Mouse (Mus musculus) stomach, embryonic 16.5 days (tissue): ENCODE results near the gene Ndufb7. TPM values are rescaled to one million over a fixed set of nuclear protein-coding genes. Genes with fewer than 3 reads are reported as not detected.
"Not testable (repeated sequence)": the region's sequence is repeated elsewhere in the genome, so short reads cannot be mapped to it uniquely, and the experiment has no call there.

ENCODE experiments used
- ATAC-seq: fragments of 200-750 bp; cut with Nextera tagmentation; 2 replicates; pipeline ENCODE4 v1.8.0; 2017; ENCODE audit warnings: moderate number of reproducible peaks, moderate TSS enrichment; ENCODE audit not compliant: insufficient read depth, low FRiP score
- H3K27ac ChIP-seq: fragments of 300-500 bp; sonication (generic); 2 replicates; pipeline ENCODE4 v1.5.1; 2014; ENCODE audit warnings: low read length
- H3K27me3 ChIP-seq: fragments of 300-500 bp; sonication (generic); 2 replicates; pipeline ENCODE4 v1.6.1; 2014; ENCODE audit warnings: low read length, control low read depth, mixed read lengths; ENCODE audit not compliant: control insufficient read depth, insufficient read depth
- H3K36me3 ChIP-seq: fragments of 300-500 bp; sonication (generic); 2 replicates; pipeline ENCODE4 v1.6.1; 2014; ENCODE audit warnings: low read length; ENCODE audit not compliant: control insufficient read depth, insufficient read depth
- H3K4me1 ChIP-seq: fragments of 300-500 bp; sonication (generic); 2 replicates; pipeline ENCODE4 v1.6.1; 2014; ENCODE audit warnings: low read length, control low read depth, mixed read lengths; ENCODE audit not compliant: control insufficient read depth, insufficient read depth
- H3K4me2 ChIP-seq: fragments of 300-500 bp; sonication (generic); 2 replicates; pipeline ENCODE4 v1.6.1; 2014; ENCODE audit warnings: low read depth, low read length, mixed read lengths
- H3K4me3 ChIP-seq: fragments of 300-500 bp; sonication (generic); replicated peaks from 2 replicates; pipeline ENCODE4 v1.5.1; 2014; ENCODE audit warnings: mild to moderate bottlenecking, low read length
- H3K9ac ChIP-seq: fragments of 300-500 bp; sonication (generic); 2 replicates; pipeline ENCODE4 v1.6.1; 2014; ENCODE audit warnings: low read length
- H3K9me3 ChIP-seq: fragments of 300-500 bp; sonication (generic); replicated peaks from 2 replicates; pipeline ENCODE4 v1.6.1; 2016; ENCODE audit warnings: low read length, control low read depth; ENCODE audit not compliant: control insufficient read depth
- WGBS: fragments of 180-500 bp; shearing (Covaris S2); extraction: QIAGEN DNeasy Blood & Tissue Kit; methylation state at CpG from one replicate; pipeline ENCODE4 v1.1.7; 2014; 5-methylcytosine and 5-hydroxymethylcytosine counted together
- polyA plus RNA-seq: library from polyadenylated mRNA; unstranded; fragments of >200 nt; fragmentation: Nextera tagmentation; extraction: Ambion mirVana; gene quantifications from 2 replicates; pipeline ENCODE4 v1.2.1, GENCODE M21; 2015

The Ndufb7 gene
- polyA plus RNA-seq, 1 experiment from 2014 or later, result 326 TPM

DNA sequence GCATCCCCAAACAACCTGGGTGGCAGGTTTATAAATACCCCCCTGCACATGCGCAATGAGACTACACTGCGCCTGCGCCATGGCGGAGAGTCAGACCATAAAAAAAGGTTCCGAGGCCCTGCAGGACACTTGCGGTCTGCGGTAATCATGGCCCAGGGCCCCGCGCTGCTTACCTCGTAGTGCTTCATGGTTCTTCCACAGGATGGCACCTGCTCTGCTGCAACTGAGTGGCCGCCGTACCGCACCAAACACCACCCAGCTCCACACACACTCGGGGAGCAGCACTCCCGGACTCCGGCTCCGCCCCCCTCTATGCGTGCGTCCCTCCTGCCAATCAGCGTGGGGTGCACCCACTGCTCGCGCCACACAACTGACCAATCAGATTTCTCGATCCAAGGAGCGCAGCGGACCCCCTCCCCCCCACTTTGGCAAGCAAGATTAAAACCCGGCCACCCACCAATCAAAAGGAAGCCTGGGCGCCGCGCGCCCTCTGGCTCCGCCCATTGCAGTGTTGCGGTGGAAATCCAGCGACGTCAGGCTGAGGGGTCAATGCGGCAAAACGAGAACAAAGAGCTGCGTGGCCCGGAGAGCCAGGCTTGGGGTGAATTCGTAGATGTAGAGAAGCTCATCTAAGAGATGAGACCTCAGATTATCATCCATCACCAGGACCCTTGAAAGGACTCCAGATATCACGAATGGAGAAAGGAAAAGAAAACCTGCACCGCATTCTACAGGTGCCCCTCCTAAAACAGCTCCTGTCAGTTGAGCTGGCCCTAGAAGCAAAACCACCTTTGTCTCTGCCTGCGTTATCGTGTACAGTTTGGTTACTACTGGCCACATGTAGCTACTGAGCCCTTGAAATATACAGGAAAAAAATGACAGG lies 27.9 kb downstream of the Ndufb7 start:
- peak; percentile 99 for ATAC-seq
- peak overlapping the region; percentile 89 for H3K9ac ChIP-seq
- H3K9me3 ChIP-seq, result no peaks in the 10 kb centered on the region
- H3K27ac ChIP-seq, result peak overlapping the region; percentile 92
- peak overlapping the region; percentile 90 for H3K4me2 ChIP-seq
- no peaks in the 10 kb centered on the region for H3K36me3 ChIP-seq
- peak overlapping the region; percentile 88 for H3K4me3 ChIP-seq
- WGBS, result under 1% methylated on average over 43 of the region's 43 CpGs
- peaks cover 21% of the 10 kb centered on the region for H3K4me1 ChIP-seq
- H3K27me3 ChIP-seq, result no peaks in the 10 kb centered on the region

DNA sequence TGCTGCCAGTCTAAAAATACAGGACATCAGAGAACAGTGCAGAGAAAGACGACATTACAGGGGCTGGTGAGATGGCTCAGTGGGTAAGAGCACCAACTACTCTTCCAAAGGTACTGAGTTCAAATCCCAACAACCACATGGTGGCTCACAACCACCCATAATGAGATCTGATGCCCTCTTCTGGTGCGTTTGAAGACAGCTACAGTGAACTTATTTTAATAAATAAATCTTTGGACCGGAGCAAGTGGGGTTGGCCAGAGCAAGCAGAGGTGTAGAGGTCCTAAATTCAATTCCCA lies 28.5 kb downstream of the Ndufb7 start:
- peak overlapping the region; percentile 65 for H3K9ac ChIP-seq
- not testable (repeated sequence) for H3K27me3 ChIP-seq, ATAC-seq, H3K36me3 ChIP-seq, H3K9me3 ChIP-seq
- peak overlapping the region; percentile 88 for H3K4me3 ChIP-seq
- peak overlapping the region; percentile 92 for H3K27ac ChIP-seq
- peaks cover 21% of the 10 kb centered on the region for H3K4me1 ChIP-seq
- peak overlapping the region; percentile 62 for H3K4me2 ChIP-seq
- 50% methylated on average over 3 of the region's 3 CpGs for WGBS

DNA sequence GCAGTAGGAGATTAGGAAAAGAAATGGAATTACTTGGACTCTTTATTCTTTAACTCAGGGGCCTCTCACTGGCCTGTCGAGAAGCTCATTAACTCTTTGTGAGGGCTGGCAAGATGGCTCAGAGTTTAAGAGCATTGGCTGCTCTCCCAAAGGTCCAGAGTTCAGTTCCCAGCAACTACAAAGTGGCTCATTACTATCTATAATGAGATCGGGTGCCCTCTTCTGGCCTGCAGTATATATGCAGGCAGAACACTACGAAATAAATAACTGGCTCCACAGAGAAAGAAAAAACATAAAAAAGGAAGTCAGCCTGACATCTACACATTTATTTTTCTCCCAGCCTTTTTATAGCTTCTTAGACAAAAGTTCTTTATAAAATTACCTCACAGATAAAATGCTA lies 29.9 kb downstream of the Ndufb7 start:
- ATAC-seq, result no peak
- H3K4me2 ChIP-seq, result no peak overlapping the region
- H3K27ac ChIP-seq, result no peak overlapping the region
- H3K27me3 ChIP-seq, result no peaks in the 10 kb centered on the region
- H3K9me3 ChIP-seq, result no peaks in the 10 kb centered on the region
- no peak overlapping the region for H3K9ac ChIP-seq
- WGBS, result 24% methylated on average over 3 of the region's 3 CpGs
- no peak overlapping the region for H3K4me3 ChIP-seq
- H3K4me1 ChIP-seq, result peaks cover 20% of the 10 kb centered on the region
- no peaks in the 10 kb centered on the region for H3K36me3 ChIP-seq

DNA sequence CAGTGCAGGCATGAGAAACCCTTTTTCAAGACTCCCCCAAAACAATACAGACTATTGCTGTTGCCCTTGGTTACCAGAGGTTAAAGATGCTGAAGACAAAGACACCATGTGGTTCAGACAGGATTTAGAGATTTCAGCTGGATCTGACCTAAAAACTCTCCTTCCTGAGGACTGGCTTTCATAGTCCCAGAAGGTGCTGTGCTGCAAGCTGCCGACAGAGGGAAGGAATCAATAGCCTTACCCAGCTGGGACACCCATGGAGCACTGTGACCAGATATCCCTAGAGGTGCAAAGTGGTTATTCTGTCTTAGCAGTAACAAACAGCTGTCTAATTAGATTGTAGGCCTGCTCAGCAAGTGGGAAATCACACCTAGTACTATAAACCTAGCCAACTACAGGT lies 31.7 kb downstream of the Ndufb7 start:
- Histone ChIP-seq H3K36me3 (no peaks in the 10 kb centered on the region), H3K27ac (no peak overlapping the region), H3K4me3 (no peak overlapping the region), H3K9ac (no peak overlapping the region), H3K4me1 (peaks cover 8% of the 10 kb centered on the region; the same call in 1 of the 2 replicates), H3K9me3 (no peaks in the 10 kb centered on the region), H3K4me2 (no peak overlapping the region), H3K27me3 (no peaks in the 10 kb centered on the region)
- ATAC-seq, result no peak
- 25% methylated on average over 1 of the region's 1 CpGs for WGBS

DNA sequence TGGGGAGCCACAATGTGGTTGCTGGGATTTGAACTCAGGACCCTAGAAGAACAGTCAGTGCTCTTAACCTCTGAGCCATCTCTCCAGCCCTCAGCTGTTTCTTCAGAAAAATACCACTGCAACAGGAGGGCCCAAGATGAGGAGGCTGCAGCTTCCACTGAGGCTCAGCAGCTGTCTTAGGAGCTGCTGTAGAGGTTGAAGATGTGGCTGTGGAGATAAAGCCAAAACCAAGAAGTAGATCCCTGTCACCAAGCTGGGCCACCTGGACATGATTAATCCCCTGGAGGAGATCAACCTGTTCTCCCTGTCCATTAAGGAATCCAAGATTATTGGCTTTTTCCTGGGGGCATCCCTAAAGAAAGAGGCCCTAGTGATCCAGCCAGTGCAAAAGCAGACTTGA lies 33.3 kb downstream of the Ndufb7 start:
- Histone ChIP-seq H3K27ac (no peak overlapping the region), H3K9me3 (no peaks in the 10 kb centered on the region), H3K27me3 (no peaks in the 10 kb centered on the region), H3K4me3 (no peak overlapping the region), H3K36me3 (no peaks in the 10 kb centered on the region), H3K9ac (no peak overlapping the region), H3K4me1 (0 out of 2 replicates have a peak, but pooled peaks cover 5% of the 10 kb centered on the region), H3K4me2 (no peak overlapping the region)
- ATAC-seq, result no peak

DNA sequence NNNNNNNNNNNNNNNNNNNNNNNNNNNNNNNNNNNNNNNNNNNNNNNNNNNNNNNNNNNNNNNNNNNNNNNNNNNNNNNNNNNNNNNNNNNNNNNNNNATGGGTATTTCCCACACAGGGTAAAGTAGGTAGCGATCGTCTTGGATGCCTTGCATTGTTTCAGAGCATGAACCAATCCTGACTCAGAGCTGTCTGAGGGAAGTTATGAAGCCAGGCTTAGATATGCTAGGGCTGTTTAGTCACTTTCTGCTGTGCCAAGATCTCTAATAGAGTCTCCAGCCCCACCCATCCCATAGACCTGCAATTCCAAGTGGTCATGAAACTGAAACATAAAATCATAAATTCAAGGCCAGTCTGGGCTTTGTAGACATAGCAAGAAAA lies 36.2 kb downstream of the Ndufb7 start:
- 0 out of 2 replicates have a peak, but pooled peaks cover 5% of the 10 kb centered on the region for H3K4me1 ChIP-seq
- no peaks in the 10 kb centered on the region for H3K27me3 ChIP-seq
- no peak overlapping the region for H3K4me3 ChIP-seq
- no peak overlapping the region for H3K4me2 ChIP-seq
- no peaks in the 10 kb centered on the region for H3K9me3 ChIP-seq
- 65% methylated on average over 2 of the region's 2 CpGs for WGBS
- no peak overlapping the region for H3K9ac ChIP-seq
- ATAC-seq, result peak; percentile 35
- peak overlapping the region; percentile 89 for H3K27ac ChIP-seq
- no peaks in the 10 kb centered on the region for H3K36me3 ChIP-seq

DNA sequence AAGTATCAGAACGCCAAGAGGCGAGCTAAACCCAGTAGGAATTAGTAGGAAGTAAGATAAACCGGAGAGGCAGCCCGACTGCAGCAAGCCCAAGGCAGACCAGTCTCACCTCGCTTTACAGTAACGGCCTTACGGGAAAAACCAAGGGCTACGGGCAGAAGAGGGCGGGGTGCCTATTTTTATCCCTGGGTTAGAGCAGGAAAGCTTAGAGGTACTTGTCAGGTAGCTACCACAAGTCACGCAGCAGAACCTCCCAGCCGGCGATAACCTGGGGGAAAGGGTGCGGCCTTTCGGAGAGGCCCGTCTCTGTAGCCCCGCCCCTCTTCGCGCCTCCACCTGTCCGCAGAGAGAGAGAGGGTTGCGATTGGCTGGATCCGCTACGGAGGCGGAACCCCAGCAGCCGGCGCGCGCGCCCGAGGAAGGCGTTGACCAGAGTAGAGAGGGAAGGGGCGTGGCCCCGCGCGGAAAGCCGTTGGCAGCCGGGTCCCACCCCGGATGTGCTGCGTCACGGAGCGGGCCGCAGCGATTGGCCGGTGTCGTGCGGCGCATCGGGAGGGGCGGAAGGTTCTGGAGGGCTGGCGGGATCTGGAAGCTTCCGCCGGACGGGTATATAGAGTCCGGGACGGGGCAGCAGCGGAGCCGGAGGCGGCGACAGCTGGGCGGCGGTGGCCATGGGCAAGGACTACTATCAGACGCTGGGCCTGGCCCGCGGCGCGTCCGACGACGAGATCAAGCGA lies 41.4 kb downstream of the Ndufb7 start, which contains the start of the genes Tecr and Dnajb1:
Tecr (minus strand) TSS at position 311 of the 737 bp plus-strand sequence.
Dnajb1 (plus strand) TSS at position 533 of the 737 bp plus-strand sequence.
- H3K4me3 ChIP-seq, result peak within 1 kb of the TSS; percentile 83
- peak within 1 kb of the TSS; percentile 92 for H3K9ac ChIP-seq
- peaks cover 15% of the 10 kb centered on the region for H3K4me1 ChIP-seq
- no peaks in the 10 kb centered on the region for H3K9me3 ChIP-seq
- peaks cover 23% of the 10 kb centered on the region for H3K36me3 ChIP-seq
- H3K4me2 ChIP-seq, result peak within 1 kb of the TSS; percentile 78
- no peaks in the 10 kb centered on the region for H3K27me3 ChIP-seq
- H3K27ac ChIP-seq, result peak within 1 kb of the TSS; percentile 98
- WGBS, result under 1% methylated on average over 64 of the region's 69 CpGs
- peak; percentile 97 for ATAC-seq

DNA sequence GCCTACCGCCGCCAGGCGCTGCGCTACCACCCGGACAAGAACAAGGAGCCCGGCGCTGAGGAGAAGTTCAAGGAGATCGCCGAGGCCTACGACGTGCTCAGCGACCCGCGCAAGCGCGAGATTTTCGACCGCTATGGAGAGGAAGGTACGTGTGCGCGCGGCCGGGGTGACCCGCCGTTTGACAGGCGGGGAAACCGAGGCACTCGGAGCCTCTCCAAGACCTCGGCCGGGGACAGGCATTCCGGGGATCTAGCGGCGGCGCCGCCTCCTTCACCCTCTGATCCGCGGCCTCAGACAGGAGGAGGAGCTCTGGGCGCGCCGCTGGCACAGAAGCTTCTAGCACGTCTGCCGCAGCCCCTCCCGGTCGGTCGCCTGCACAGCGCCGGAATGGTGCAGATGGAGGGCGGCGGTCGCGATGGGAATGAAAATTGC lies 41.9 kb downstream of the Ndufb7 start:
- peak; percentile 74 for ATAC-seq
- H3K9ac ChIP-seq, result peak overlapping the region; percentile 92

DNA sequence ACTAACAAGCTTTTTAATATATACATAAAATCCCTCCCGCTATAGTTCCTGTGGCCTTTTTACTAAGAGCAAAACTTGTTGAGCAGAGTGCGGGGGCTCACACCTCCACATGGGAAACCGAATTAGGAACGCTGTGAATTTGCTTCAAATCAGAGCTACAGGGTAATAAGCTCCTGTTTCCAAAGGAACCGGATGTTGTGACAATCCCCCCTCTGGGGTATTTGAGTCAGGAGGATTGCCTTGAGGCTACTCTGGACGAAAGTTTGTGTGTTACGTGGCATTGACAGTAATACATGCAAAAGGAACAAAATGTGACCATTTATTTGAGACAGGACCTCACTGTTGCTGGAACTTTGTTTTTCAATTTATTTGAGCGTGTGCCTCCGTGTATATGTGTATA lies 42.6 kb downstream of the Ndufb7 start:
- Histone ChIP-seq H3K4me2 (peak overlapping the region; percentile 78), H3K4me1 (peaks cover 15% of the 10 kb centered on the region), H3K36me3 (peaks cover 23% of the 10 kb centered on the region), H3K27me3 (no peaks in the 10 kb centered on the region), H3K27ac (peak overlapping the region; percentile 98), H3K9me3 (no peaks in the 10 kb centered on the region), H3K4me3 (peak overlapping the region; percentile 83), H3K9ac (peak overlapping the region; percentile 92)
- 22% methylated on average over 9 of the region's 9 CpGs for WGBS
- no peak for ATAC-seq

More for the DNA sequence above, 41.9 kb downstream of the Ndufb7 start:
- H3K4me1 ChIP-seq, result peaks cover 15% of the 10 kb centered on the region
- peaks cover 23% of the 10 kb centered on the region for H3K36me3 ChIP-seq
- peak overlapping the region; percentile 83 for H3K4me3 ChIP-seq
- no peaks in the 10 kb centered on the region for H3K9me3 ChIP-seq
- H3K4me2 ChIP-seq, result peak overlapping the region; percentile 78
- peak overlapping the region; percentile 98 for H3K27ac ChIP-seq
- H3K27me3 ChIP-seq, result no peaks in the 10 kb centered on the region
- under 1% methylated on average over 51 of the region's 51 CpGs for WGBS
